Mouse (Mus musculus) neutrophil, adult 5-6 weeks (primary cell): ENCODE data around the gene Clic4. TPM values are rescaled to one million over a fixed set of nuclear protein-coding genes. Genes with fewer than 3 reads are reported as not detected.

ENCODE experiments used
- ATAC-seq: fragments of 151-379, 151-347 bp; 2 replicates; pipeline ENCODE4 v1.8.0; 2017; ENCODE audit warnings: mild to moderate bottlenecking, moderate TSS enrichment; ENCODE audit not compliant: insufficient number of reproducible peaks, poor library complexity, low FRiP score, severe bottlenecking; ENCODE audit errors: extremely low read depth
- total RNA-seq: library from RNA; stranded (forward); fragments of 200-1000 nt; gene quantifications from 2 replicates; pipeline ENCODE4 v1.2.3, GENCODE M21; 2017

Gene Clic4
- total RNA-seq: 31.7 and 32.3 TPM in 2 replicates

- ATAC-seq: peak; percentile 93
Observed at GRCm38 (mm10) chr4:135272640-135273306, at the start of gene Clic4. Gene Clic4, minus strand, starts transcription at chr4:135272814.

GRCm38 (mm10) chr4:135317966-135318365 lies 45.4 kb upstream of the Clic4 start:
- peak; percentile 52 for ATAC-seq

GRCm38 (mm10) chr4:135317539-135317938 lies 44.9 kb upstream of the Clic4 start:
- no peak for ATAC-seq

- no peak for ATAC-seq
Observed at GRCm38 (mm10) chr4:135315287-135315686, 42.7 kb upstream of the Clic4 start.

DNA sequence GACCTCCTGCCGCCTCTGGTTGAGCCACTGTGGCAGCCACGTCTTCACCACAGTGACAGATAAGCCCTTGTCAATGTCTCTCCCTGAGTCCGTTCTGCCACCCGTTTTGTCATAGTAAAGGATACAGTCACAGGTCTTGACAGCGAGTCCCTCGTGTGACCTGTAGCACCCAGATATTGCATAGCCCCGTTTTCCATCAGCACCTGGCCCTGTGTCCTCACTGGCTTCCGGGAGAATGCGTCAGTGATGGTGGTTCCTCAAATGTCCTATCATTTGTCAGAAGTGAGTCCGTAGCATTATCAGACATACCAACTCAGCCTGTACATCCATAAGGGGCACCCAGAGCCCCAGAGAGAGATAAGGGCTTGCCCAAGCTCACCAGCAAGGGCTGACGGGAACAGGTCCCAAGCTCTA lies 41.8 kb upstream of the Clic4 start:
- no peak for ATAC-seq

- ATAC-seq: peak; percentile 83
Observed at GRCm38 (mm10) chr4:135313761-135314241, 41.2 kb upstream of the Clic4 start.

DNA sequence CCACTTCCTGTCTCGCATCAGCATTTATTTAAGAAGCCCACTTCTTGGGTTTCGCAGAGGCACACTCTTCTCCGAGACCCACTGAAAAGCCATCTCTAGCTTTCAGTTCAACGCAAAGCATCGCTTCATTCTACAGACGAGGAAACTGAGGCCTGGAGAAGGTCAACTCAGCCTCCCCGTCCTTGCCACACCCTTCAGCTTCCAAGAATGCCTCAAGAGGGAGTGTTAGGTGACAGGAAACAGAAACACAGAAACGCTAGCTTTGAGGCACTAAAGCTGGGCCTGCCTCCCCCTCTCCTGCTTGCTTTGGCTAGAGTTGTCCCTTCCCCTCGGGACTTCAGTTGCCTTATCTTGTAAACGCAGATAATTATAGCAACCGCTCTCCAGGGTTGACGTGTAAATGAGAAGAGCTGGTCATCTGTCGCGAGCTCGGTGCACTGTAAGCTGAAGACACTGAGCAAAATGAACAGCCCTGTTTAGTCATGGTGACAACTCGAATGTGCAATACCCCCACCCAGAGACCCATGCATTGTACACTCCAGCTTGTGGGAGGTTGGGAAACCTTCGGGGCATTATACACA lies 40.6 kb upstream of the Clic4 start:
- ATAC-seq: no peak

GRCm38 (mm10) chr4:135312706-135313105 lies 40.1 kb upstream of the Clic4 start:
- no peak for ATAC-seq

GRCm38 (mm10) chr4:135310371-135310770 lies 37.8 kb upstream of the Clic4 start:
- ATAC-seq: no peak

GRCm38 (mm10) chr4:135309726-135310125 lies 37.1 kb upstream of the Clic4 start:
- no peak for ATAC-seq

- no peak for ATAC-seq
Observed at GRCm38 (mm10) chr4:135309112-135309659, 36.6 kb upstream of the Clic4 start.

GRCm38 (mm10) chr4:135306971-135307632 lies 34.5 kb upstream of the Clic4 start:
- no peak for ATAC-seq

- ATAC-seq: no peak
Observed at GRCm38 (mm10) chr4:135306533-135306932, 33.9 kb upstream of the Clic4 start.

DNA sequence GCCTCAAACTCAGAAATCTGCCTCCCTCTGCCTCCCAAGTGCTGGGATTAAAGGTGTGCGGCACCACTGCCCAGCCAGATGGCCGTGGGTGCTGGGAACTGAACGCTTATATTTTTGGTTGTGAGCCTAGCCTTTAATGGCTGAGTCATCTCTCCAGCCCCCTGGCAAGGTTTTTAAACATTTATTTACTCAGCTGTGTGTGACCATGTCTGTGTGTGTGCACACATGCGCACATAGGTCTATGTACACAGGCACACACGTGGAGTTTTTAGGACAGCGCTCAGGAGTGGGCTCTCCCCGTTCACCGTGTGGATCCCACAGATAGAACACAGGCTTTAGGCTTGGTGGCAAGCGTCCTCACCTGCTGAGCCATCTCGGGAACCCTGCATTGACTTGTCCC lies 29.6 kb upstream of the Clic4 start:
- ATAC-seq: no peak

DNA sequence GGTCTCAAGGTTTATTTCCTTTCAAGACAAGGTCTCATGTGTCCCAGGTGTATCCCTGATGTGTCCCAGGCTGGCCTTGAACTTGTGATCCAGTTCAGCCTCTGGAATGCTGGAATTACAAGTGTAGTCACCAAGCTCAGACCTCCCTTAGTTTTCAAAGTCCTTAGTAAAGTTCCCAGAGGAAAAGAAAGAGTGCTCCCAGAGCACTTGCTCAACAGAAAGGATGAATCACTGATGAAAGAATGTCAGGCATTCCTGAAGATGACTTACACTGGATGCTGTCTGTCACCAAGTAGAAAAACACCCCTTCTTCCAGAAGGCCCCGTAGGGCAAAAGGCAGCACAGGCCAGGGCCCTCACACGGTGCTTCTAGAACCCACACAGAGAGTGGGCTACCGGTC lies 28.6 kb upstream of the Clic4 start:
- ATAC-seq: no peak

- no peak for ATAC-seq
Observed at GRCm38 (mm10) chr4:135300248-135301041, 27.8 kb upstream of the Clic4 start.

DNA sequence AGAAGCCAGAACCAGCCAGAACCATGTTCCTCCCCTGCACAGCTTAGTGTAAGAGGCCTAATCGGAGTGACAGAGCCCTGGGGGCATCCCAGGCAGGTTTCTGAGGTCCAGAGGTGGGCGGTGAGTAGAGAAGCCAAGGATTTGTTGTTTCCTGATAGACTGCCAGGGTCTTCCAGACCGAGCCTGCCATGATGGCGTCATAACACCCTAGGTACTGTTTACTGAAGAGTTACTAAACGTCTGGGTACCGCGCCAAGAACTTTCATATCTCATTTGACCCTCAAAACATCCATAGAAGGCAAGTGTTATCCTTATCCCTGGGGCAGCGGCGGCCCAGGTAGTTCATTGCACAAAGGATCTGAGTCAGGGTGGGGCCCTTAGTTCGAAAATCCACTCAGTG lies 26.1 kb upstream of the Clic4 start:
- ATAC-seq: no peak

- no peak for ATAC-seq
Observed at GRCm38 (mm10) chr4:135297931-135298546, 25.4 kb upstream of the Clic4 start.

- no peak for ATAC-seq
Observed at GRCm38 (mm10) chr4:135297146-135297545, 24.5 kb upstream of the Clic4 start.
